Mouse (Mus musculus) T-cell, adult 2 months (primary cell): ENCODE data around the gene Srf.

ENCODE experiments used
- DNase-seq: peaks from one replicate; pipeline ENCODE4 v3.0.0; 2022; ENCODE audit warnings: low spot score

The Srf gene

GRCm38 (mm10) chr17:46513329-46513728 is 42.6 kb downstream of the Srf start:
- DNase-seq = no peak

- DNase-seq = no peak
Measured at GRCm38 (mm10) chr17:46511059-46511710, 44.8 kb downstream of the Srf start.

- no peak for DNase-seq
Measured at GRCm38 (mm10) chr17:46505617-46506016, 50.4 kb downstream of the Srf start.

- no peak for DNase-seq
Measured at GRCm38 (mm10) chr17:46503847-46504638, 51.9 kb downstream of the Srf start.

- DNase-seq = no peak
Measured at GRCm38 (mm10) chr17:46502775-46503174, 53.2 kb downstream of the Srf start.
